Mouse (Mus musculus): Measurements from ENCODE around the gene Rpl37a. TPM values are rescaled to one million over a fixed set of nuclear protein-coding genes. Genes with fewer than 3 reads are reported as not detected.

Gene Rpl37a
- polyA plus RNA-seq, 1 experiment: 1,055 TPM

DNA sequence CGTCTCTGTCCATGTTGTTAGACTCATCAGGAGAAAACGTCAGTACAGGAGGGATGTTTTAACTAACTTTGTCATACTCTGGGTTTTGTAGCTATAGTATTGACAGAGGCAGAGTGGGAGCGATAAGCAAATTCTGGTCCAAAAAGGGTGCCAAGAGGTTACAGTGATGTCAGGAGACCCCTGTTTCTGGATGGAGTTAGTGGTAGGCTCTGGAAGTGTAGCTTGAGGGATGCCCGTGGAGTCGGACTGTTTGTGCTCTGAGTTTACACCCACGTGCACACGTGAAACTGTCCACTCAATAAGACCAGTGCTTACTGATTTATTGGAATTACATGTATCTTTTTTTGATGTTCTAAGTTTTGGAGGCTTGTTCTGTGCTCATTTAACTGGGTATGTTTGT is 6.5 kb downstream of the Rpl37a start:
- TF ChIP-seq EP300 (IDR thresholded peaks at IDR 0.05; ENCODE audit: insufficient read depth, low read depth, low read length) (no peak), CTCF (IDR thresholded peaks at IDR 0.05; ENCODE audit: low read depth, low read length) (no peak), POLR2A (IDR thresholded peaks at IDR 0.05; ENCODE audit: insufficient read depth, low read length) (no peak)
- no peaks in the 10 kb centered on the region for H3K9me3 ChIP-seq (replicated peaks; ENCODE audit: control insufficient read depth, insufficient read depth, low read length, poor library complexity, severe bottlenecking)
- peaks cover 2% of the 10 kb centered on the region for H3K4me1 ChIP-seq (ENCODE audit: control insufficient read depth, insufficient read depth, low read length)
- H3K36me3 ChIP-seq (ENCODE audit: control insufficient read depth, insufficient read depth, low read length, poor library complexity, severe bottlenecking): peaks cover 43% of the 10 kb centered on the region
- no peak overlapping the region for H3K9ac ChIP-seq (ENCODE audit: low read depth, poor library complexity, severe bottlenecking)
- H3K27ac ChIP-seq (ENCODE audit: insufficient read depth, low read length): no peak overlapping the region
- no peak overlapping the region for H3K4me3 ChIP-seq (ENCODE audit: low read depth, low read length)
- no peaks in the 10 kb centered on the region for H3K27me3 ChIP-seq (ENCODE audit: control insufficient read depth, insufficient read depth, low read length, poor library complexity, severe bottlenecking)

- H3K27ac ChIP-seq (ENCODE audit: insufficient read depth, low read length): no peak overlapping the region
- no peak overlapping the region for H3K4me3 ChIP-seq (ENCODE audit: low read depth, low read length)
- peaks cover 2% of the 10 kb centered on the region for H3K4me1 ChIP-seq (ENCODE audit: control insufficient read depth, insufficient read depth, low read length)
- no peaks in the 10 kb centered on the region for H3K27me3 ChIP-seq (ENCODE audit: control insufficient read depth, insufficient read depth, low read length, poor library complexity, severe bottlenecking)
- H3K9me3 ChIP-seq (replicated peaks; ENCODE audit: control insufficient read depth, insufficient read depth, low read length, poor library complexity, severe bottlenecking): no peaks in the 10 kb centered on the region
- TF ChIP-seq CTCF (IDR thresholded peaks at IDR 0.05; ENCODE audit: low read depth, low read length) (peak; percentile 84), EP300 (IDR thresholded peaks at IDR 0.05; ENCODE audit: insufficient read depth, low read depth, low read length) (no peak)
- H3K9ac ChIP-seq (ENCODE audit: low read depth, poor library complexity, severe bottlenecking): no peak overlapping the region
- H3K36me3 ChIP-seq (ENCODE audit: control insufficient read depth, insufficient read depth, low read length, poor library complexity, severe bottlenecking): peaks cover 31% of the 10 kb centered on the region
Observed at GRCm38 (mm10) chr1:72718846-72719245, 7.8 kb downstream of the Rpl37a start.

- H3K4me1 ChIP-seq (ENCODE audit: control insufficient read depth, insufficient read depth, low read length): peaks cover 2% of the 10 kb centered on the region
- TF ChIP-seq EP300 (IDR thresholded peaks at IDR 0.05; ENCODE audit: insufficient read depth, low read depth, low read length): no peak
- TF ChIP-seq POLR2A (IDR thresholded peaks at IDR 0.05; ENCODE audit: insufficient read depth, low read length): no peak
- no peak overlapping the region for H3K27ac ChIP-seq (ENCODE audit: insufficient read depth, low read length)
Observed at GRCm38 (mm10) chr1:72720115-72720725, 9.1 kb downstream of the Rpl37a start.

GRCm38 (mm10) chr1:72722646-72723045 is 11.6 kb downstream of the Rpl37a start:
- no peak for TF ChIP-seq CTCF (IDR thresholded peaks at IDR 0.05; ENCODE audit: low read depth, low read length)
- no peak for TF ChIP-seq EP300 (IDR thresholded peaks at IDR 0.05; ENCODE audit: insufficient read depth, low read depth, low read length)
- no peak for TF ChIP-seq POLR2A (IDR thresholded peaks at IDR 0.05; ENCODE audit: insufficient read depth, low read length)
- no peak overlapping the region for H3K27ac ChIP-seq (ENCODE audit: insufficient read depth, low read length)

More at GRCm38 (mm10) chr1:72720115-72720725, 9.1 kb downstream of the Rpl37a start:
- Histone ChIP-seq H3K36me3 (ENCODE audit: control insufficient read depth, insufficient read depth, low read length, poor library complexity, severe bottlenecking) (peaks cover 17% of the 10 kb centered on the region), H3K4me3 (ENCODE audit: low read depth, low read length) (no peak overlapping the region), H3K9ac (ENCODE audit: low read depth, poor library complexity, severe bottlenecking) (no peak overlapping the region), H3K27me3 (ENCODE audit: control insufficient read depth, insufficient read depth, low read length, poor library complexity, severe bottlenecking) (no peaks in the 10 kb centered on the region), H3K9me3 (replicated peaks; ENCODE audit: control insufficient read depth, insufficient read depth, low read length, poor library complexity, severe bottlenecking) (no peaks in the 10 kb centered on the region)

DNA sequence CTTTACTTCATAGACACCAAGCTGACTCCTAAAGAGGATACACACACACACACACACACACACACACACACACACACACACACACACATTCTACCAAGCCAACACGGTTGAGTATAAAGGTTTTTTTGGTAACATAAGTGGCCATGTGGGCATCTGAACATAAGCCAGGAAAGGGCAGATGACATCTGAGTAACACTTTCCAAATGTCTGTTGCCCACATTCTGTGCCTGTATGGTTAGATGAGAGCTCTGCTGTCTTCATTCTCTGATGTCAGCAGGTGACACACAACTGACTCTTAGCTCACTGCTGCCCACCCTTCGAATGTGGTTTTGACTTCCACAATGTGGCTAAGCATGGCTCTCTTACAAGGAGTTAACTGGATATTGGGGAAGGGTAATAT is 13.3 kb downstream of the Rpl37a start:
- Histone ChIP-seq H3K4me1 (ENCODE audit: control insufficient read depth, insufficient read depth, low read length) (no peaks in the 10 kb centered on the region), H3K27me3 (ENCODE audit: control insufficient read depth, insufficient read depth, low read length, poor library complexity, severe bottlenecking) (no peaks in the 10 kb centered on the region), H3K36me3 (ENCODE audit: control insufficient read depth, insufficient read depth, low read length, poor library complexity, severe bottlenecking) (peaks cover 6% of the 10 kb centered on the region), H3K4me3 (ENCODE audit: low read depth, low read length) (no peak overlapping the region), H3K9me3 (replicated peaks; ENCODE audit: control insufficient read depth, insufficient read depth, low read length, poor library complexity, severe bottlenecking) (no peaks in the 10 kb centered on the region), H3K27ac (ENCODE audit: insufficient read depth, low read length) (no peak overlapping the region), H3K9ac (ENCODE audit: low read depth, poor library complexity, severe bottlenecking) (no peak overlapping the region)
- TF ChIP-seq EP300 (IDR thresholded peaks at IDR 0.05; ENCODE audit: insufficient read depth, low read depth, low read length) (no peak), POLR2A (IDR thresholded peaks at IDR 0.05; ENCODE audit: insufficient read depth, low read length) (no peak), CTCF (IDR thresholded peaks at IDR 0.05; ENCODE audit: low read depth, low read length) (no peak)

More at GRCm38 (mm10) chr1:72722646-72723045, 11.6 kb downstream of the Rpl37a start:
- Histone ChIP-seq H3K9me3 (replicated peaks; ENCODE audit: control insufficient read depth, insufficient read depth, low read length, poor library complexity, severe bottlenecking) (no peaks in the 10 kb centered on the region), H3K4me1 (ENCODE audit: control insufficient read depth, insufficient read depth, low read length) (no peaks in the 10 kb centered on the region), H3K36me3 (ENCODE audit: control insufficient read depth, insufficient read depth, low read length, poor library complexity, severe bottlenecking) (peaks cover 8% of the 10 kb centered on the region), H3K27me3 (ENCODE audit: control insufficient read depth, insufficient read depth, low read length, poor library complexity, severe bottlenecking) (no peaks in the 10 kb centered on the region), H3K4me3 (ENCODE audit: low read depth, low read length) (no peak overlapping the region), H3K9ac (ENCODE audit: low read depth, poor library complexity, severe bottlenecking) (no peak overlapping the region)

DNA sequence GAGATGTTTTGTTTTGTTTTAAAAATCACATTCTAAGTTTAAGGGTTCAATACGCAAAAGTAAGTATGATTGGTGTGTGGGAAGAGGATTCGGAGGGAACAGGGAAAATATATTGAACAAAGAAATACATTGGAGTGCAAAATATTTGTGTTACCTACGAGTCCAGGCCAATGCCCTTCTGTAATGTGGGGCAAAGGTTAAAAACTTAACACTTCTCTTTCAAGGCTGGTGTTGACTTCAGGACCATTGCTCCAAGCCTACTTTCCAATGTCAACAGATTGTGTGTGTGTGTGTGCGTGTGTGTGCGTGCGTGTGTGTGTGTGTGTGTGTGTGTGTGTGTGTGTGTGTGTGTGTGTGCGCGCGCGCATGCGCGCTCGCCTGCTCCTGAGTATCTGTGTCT is 14.9 kb downstream of the Rpl37a start:
- Histone ChIP-seq H3K36me3 (ENCODE audit: control insufficient read depth, insufficient read depth, low read length, poor library complexity, severe bottlenecking) (peaks cover 1% of the 10 kb centered on the region), H3K9ac (ENCODE audit: low read depth, poor library complexity, severe bottlenecking) (no peak overlapping the region), H3K9me3 (replicated peaks; ENCODE audit: control insufficient read depth, insufficient read depth, low read length, poor library complexity, severe bottlenecking) (no peaks in the 10 kb centered on the region), H3K4me1 (ENCODE audit: control insufficient read depth, insufficient read depth, low read length) (no peaks in the 10 kb centered on the region), H3K4me3 (ENCODE audit: low read depth, low read length) (no peak overlapping the region), H3K27ac (ENCODE audit: insufficient read depth, low read length) (no peak overlapping the region), H3K27me3 (ENCODE audit: control insufficient read depth, insufficient read depth, low read length, poor library complexity, severe bottlenecking) (no peaks in the 10 kb centered on the region)
- TF ChIP-seq POLR2A (IDR thresholded peaks at IDR 0.05; ENCODE audit: insufficient read depth, low read length) (no peak), EP300 (IDR thresholded peaks at IDR 0.05; ENCODE audit: insufficient read depth, low read depth, low read length) (no peak), CTCF (IDR thresholded peaks at IDR 0.05; ENCODE audit: low read depth, low read length) (no peak)

Data from ES-Bruce4 (cell line).